Mouse (Mus musculus) CH12.LX (cell line): ENCODE data around the gene Nprl3. TPM values are rescaled to one million over a fixed set of nuclear protein-coding genes. Genes with fewer than 3 reads are reported as not detected.

Source experiments
- DNase-seq: peaks from one replicate; pipeline ENCODE4 v3.0.0-alpha.2; 2013; ENCODE audit errors: extremely low read depth
- H3K27ac ChIP-seq: 2 replicates; pipeline ENCODE4 v1.5.1; 2012; ENCODE audit warnings: low read depth, mild to moderate bottlenecking, control low read depth, moderate library complexity; ENCODE audit not compliant: insufficient read depth
- H3K27me3 ChIP-seq: replicated peaks from 2 replicates; pipeline ENCODE3; 2012; ENCODE audit warnings: inconsistent platforms
- H3K36me3 ChIP-seq, 2 experiments: replicated peaks in 1 of 2; 2 replicates each; pipeline versions ENCODE3 to v1.6.1; 2012; ENCODE audit warnings: inconsistent platforms in 1 of 2, low read length in 1 of 2, mild to moderate bottlenecking in 1 of 2, mixed read lengths in 1 of 2, moderate library complexity in 1 of 2; ENCODE audit not compliant: control insufficient read depth in 1 of 2, insufficient read depth in 1 of 2
- H3K4me1 ChIP-seq, 2 experiments: 2 replicates each; pipeline ENCODE4 v1.6.1; 2012; ENCODE audit warnings: inconsistent platforms in 1 of 2, moderate library complexity in 1 of 2; ENCODE audit not compliant: insufficient read depth in 2 of 2, control insufficient read depth in 1 of 2
- H3K4me2 ChIP-seq: 2 replicates; pipeline ENCODE4 v1.6.1; 2012; ENCODE audit warnings: low read depth, mild to moderate bottlenecking, control low read depth; ENCODE audit not compliant: poor library complexity, insufficient read depth, severe bottlenecking
- H3K4me3 ChIP-seq, 3 experiments: fragments of 150-350 bp in 1 of 3; sonication (generic) in 1 of 3; replicated peaks in 1 of 3; 2 replicates each; pipeline versions ENCODE3 to v1.5.1; 2011 to 2012; ENCODE audit warnings: low read depth in 2 of 3, low read length in 2 of 3, mild to moderate bottlenecking in 2 of 3, moderate library complexity in 2 of 3, control low read depth in 1 of 3, improper control_type of control experiment in 1 of 3, inconsistent platforms in 1 of 3, mixed read lengths in 1 of 3; ENCODE audit not compliant: poor library complexity in 1 of 3
- H3K79me2 ChIP-seq: replicated peaks from 2 replicates; pipeline ENCODE4 v1.6.1; 2012; ENCODE audit warnings: mild to moderate bottlenecking, moderate library complexity; ENCODE audit not compliant: control insufficient read depth, poor library complexity, insufficient read depth, severe bottlenecking; ENCODE audit errors: extremely low read depth
- H3K9ac ChIP-seq: 2 replicates; pipeline ENCODE4 v1.6.1; 2012; ENCODE audit warnings: low read depth, mild to moderate bottlenecking, control low read depth, moderate library complexity; ENCODE audit not compliant: insufficient read depth
- H3K9me3 ChIP-seq: replicated peaks from 2 replicates; pipeline ENCODE3; 2012; ENCODE audit warnings: low read length, inconsistent platforms, mixed read lengths
- BHLHE40 ChIP-seq: IDR thresholded peaks from 2 replicates; pipeline ENCODE4 v1.6.1; 2011; ENCODE audit warnings: mild to moderate bottlenecking, low read depth, low read length, improper control_type of control experiment
- CHD1 ChIP-seq: IDR thresholded peaks from 2 replicates; pipeline ENCODE4 v1.6.1; 2012; ENCODE audit warnings: low read depth, low read length, improper control_type of control experiment, inconsistent platforms
- CHD2 ChIP-seq: IDR thresholded peaks from 2 replicates; pipeline ENCODE4 v1.6.1; 2011; ENCODE audit warnings: low read length, improper control_type of control experiment
- CTCF ChIP-seq, 2 experiments: IDR thresholded peaks in 1 of 2; conservative IDR thresholded peaks in 1 of 2; 2 replicates each; pipeline ENCODE4 v1.5.1; 2011 to 2012; ENCODE audit warnings: low read depth in 2 of 2, low read length in 2 of 2, improper control_type of control experiment in 1 of 2, inconsistent platforms in 1 of 2, mild to moderate bottlenecking in 1 of 2, moderate library complexity in 1 of 2
- E2F4 ChIP-seq: IDR thresholded peaks from 2 replicates; pipeline ENCODE4 v1.6.1; 2011; ENCODE audit warnings: low read depth, low read length, improper control_type of control experiment; ENCODE audit not compliant: insufficient replicate concordance
- EP300 ChIP-seq: IDR thresholded peaks from 2 replicates; pipeline ENCODE4 v1.6.1; 2011; ENCODE audit warnings: low read length, improper control_type of control experiment
- ETS1 ChIP-seq: conservative IDR thresholded peaks from 2 replicates; pipeline ENCODE4 v1.6.1; 2012; ENCODE audit warnings: low read depth, mild to moderate bottlenecking, inconsistent platforms, low read length, improper control_type of control experiment, moderate library complexity
- GABPA ChIP-seq: IDR thresholded peaks from 2 replicates; pipeline ENCODE4 v1.6.1; 2012; ENCODE audit warnings: low read depth, low read length, improper control_type of control experiment, inconsistent platforms; ENCODE audit not compliant: insufficient replicate concordance
- IRF4 ChIP-seq: IDR thresholded peaks from 2 replicates; pipeline ENCODE4 v1.6.1; 2014; ENCODE audit warnings: low read depth, mild to moderate bottlenecking, inconsistent platforms, low read length, improper control_type of control experiment
- JUND ChIP-seq: conservative IDR thresholded peaks from 2 replicates; pipeline ENCODE4 v1.6.1; 2011; ENCODE audit warnings: low read depth, low read length, improper control_type of control experiment
- MAZ ChIP-seq: IDR thresholded peaks from 2 replicates; pipeline ENCODE4 v1.6.1; 2012; ENCODE audit warnings: low read depth, mild to moderate bottlenecking, inconsistent platforms, low read length, improper control_type of control experiment, moderate library complexity
- MEF2A ChIP-seq: IDR thresholded peaks from 2 replicates; pipeline ENCODE4 v1.6.1; 2014; ENCODE audit warnings: low read depth, mild to moderate bottlenecking, inconsistent platforms, low read length, improper control_type of control experiment, borderline replicate concordance
- NELFE ChIP-seq: IDR thresholded peaks from 2 replicates; pipeline ENCODE4 v1.6.1; 2011; ENCODE audit warnings: low read depth, low read length, improper control_type of control experiment
- NRF1 ChIP-seq: IDR thresholded peaks from 2 replicates; pipeline ENCODE4 v1.6.1; 2014; ENCODE audit warnings: low read depth, mild to moderate bottlenecking, inconsistent platforms, low read length, improper control_type of control experiment, moderate library complexity
- PAX5 ChIP-seq: IDR thresholded peaks from 2 replicates; pipeline ENCODE4 v1.6.1; 2012; ENCODE audit warnings: low read length, inconsistent platforms, mixed read lengths
- RAD21 ChIP-seq: IDR thresholded peaks from 2 replicates; pipeline ENCODE4 v1.6.1; 2011; ENCODE audit warnings: low read depth, mild to moderate bottlenecking, low read length, improper control_type of control experiment, moderate library complexity
- TBP ChIP-seq: conservative IDR thresholded peaks from 2 replicates; pipeline ENCODE4 v1.6.1; 2011; ENCODE audit warnings: low read depth, low read length, improper control_type of control experiment
- TCF12 ChIP-seq: IDR thresholded peaks from 2 replicates; pipeline ENCODE4 v1.6.1; 2014; ENCODE audit warnings: low read depth, mild to moderate bottlenecking, inconsistent platforms, low read length, improper control_type of control experiment
- UBTF ChIP-seq: IDR thresholded peaks from 2 replicates; pipeline ENCODE4 v1.6.1; 2012; ENCODE audit warnings: low read depth, mild to moderate bottlenecking, inconsistent platforms, low read length, improper control_type of control experiment, moderate library complexity
- USF1 ChIP-seq: IDR thresholded peaks from 2 replicates; pipeline ENCODE4 v1.6.1; 2014; ENCODE audit warnings: low read depth, mild to moderate bottlenecking, inconsistent platforms, low read length, improper control_type of control experiment
- USF2 ChIP-seq: conservative IDR thresholded peaks from 2 replicates; pipeline ENCODE4 v1.6.1; 2011; ENCODE audit warnings: low read depth, low read length, improper control_type of control experiment
- ZKSCAN1 ChIP-seq: IDR thresholded peaks from 2 replicates; pipeline ENCODE4 v1.6.1; 2012; ENCODE audit warnings: low read depth, inconsistent platforms, low read length, improper control_type of control experiment, borderline replicate concordance
- ZMIZ1 ChIP-seq: IDR thresholded peaks from 2 replicates; pipeline ENCODE4 v1.6.1; 2012; ENCODE audit warnings: low read depth, mild to moderate bottlenecking, inconsistent platforms, low read length, improper control_type of control experiment
- dilution Hi-C: fragments of 300-500 bp; cut with MboI; formaldehyde crosslinking; loops from 2 replicates; pipeline ENCODE4 v1.14.3; 2020; ENCODE audit warnings: low sequenced_read_pairs; ENCODE audit not compliant: extremely low pct_unique_long_range_greater_than_20kb, extremely low pct_ligation_motif_present
- in situ Hi-C: fragments of 300-500 bp; cut with MboI; formaldehyde crosslinking; loops from 3 replicates; pipeline ENCODE4 v1.14.3; 2019; ENCODE audit warnings: low sequenced_read_pairs, low pct_ligation_motif_present, low pct_unique_long_range_greater_than_20kb, mixed read lengths
- polyA plus RNA-seq: library from polyadenylated mRNA; unstranded; fragments of >175 nt; gene quantifications from 2 replicates; pipeline ENCODE4 v1.2.1, GENCODE M21; 2012; ENCODE audit warnings: low read depth; ENCODE audit not compliant: insufficient read length
- total RNA-seq, 2 experiments: library from RNA; depleted of rRNA; stranded (reverse); fragments of 300-350 nt in 1 of 2; fragments of >200 nt in 1 of 2; gene quantifications; 2 replicates each; pipeline ENCODE4 v1.2.3; 2012 to 2014

Gene Nprl3
- total and polyA plus RNA-seq, 3 experiments = 47.9 to 79.8 (median 51.7) TPM

DNA sequence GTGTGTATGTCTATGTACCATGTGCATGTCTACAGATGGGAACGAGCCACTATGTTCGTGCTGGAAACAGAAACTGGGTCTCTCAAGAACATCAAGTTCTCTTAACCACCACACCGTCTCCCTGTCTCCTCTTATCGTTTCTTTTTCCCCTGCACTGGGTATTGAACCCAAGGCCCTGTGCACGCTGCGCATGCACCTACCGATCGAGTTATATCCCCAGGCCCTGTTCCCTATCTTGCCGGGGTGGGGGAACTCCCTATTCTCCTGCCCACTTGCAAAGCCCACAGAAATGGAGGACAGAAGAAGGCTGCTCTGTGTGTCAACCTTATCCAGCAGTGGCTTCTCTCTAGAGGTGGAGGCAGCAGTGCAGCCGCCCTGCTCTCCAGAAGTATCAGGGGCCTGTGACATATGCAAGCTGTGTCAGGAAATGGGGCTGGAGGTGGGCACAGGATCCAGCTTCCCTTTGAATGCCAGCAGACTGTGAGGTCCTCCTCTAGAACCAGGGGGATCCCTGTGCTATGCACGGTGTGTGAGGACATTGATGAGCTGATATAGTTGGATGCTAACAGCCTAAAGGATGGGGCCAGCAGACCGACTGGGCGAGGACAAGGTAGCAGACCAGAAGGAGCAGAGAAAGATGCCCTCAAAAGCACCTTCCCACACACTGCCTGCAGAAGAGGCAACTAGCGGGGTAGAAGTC lies 69.1 kb downstream of the Nprl3 start:
- dilution Hi-C loops (no loop called here), in situ Hi-C loops (no loop called here)
- Histone ChIP-seq H3K79me2 (no peaks in the 10 kb centered on the region), H3K9ac (no peak overlapping the region), H3K36me3 (peaks cover 0 to 21% of the 10 kb centered on the region in 2 experiments), H3K9me3 (no peaks in the 10 kb centered on the region), H3K4me3 (peak overlapping the region; percentile 30 to 57 (median 57)), H3K27ac (peak overlapping the region; percentile 61), H3K27me3 (no peaks in the 10 kb centered on the region), H3K4me2 (no peak overlapping the region), H3K4me1 (peaks cover 16 to 71% of the 10 kb centered on the region in 2 experiments)
- peak; percentile 67 for DNase-seq
- no peak for TF ChIP-seq MEF2A
- no peak for TF ChIP-seq ZMIZ1
- no peak for TF ChIP-seq TCF12
- TF ChIP-seq USF2 = no peak
- no peak for TF ChIP-seq NELFE
- TF ChIP-seq BHLHE40 = no peak
- no peak for TF ChIP-seq IRF4
- TF ChIP-seq E2F4 = no peak
- TF ChIP-seq TBP = 0 out of 2 replicates have a peak, but pooled peaks have one; percentile 24
- no peak for TF ChIP-seq JUND
- 0 out of 2 replicates have a peak, but pooled peaks have one; percentile 11 for TF ChIP-seq UBTF
- no peak for TF ChIP-seq MAZ
- TF ChIP-seq ZKSCAN1 = no peak
- TF ChIP-seq EP300 = no peak
- no peak for TF ChIP-seq PAX5
- TF ChIP-seq CTCF (conservative IDR thresholded peaks at IDR 0.05 in 1 of 2, IDR thresholded peaks at IDR 0.05 in 1 of 2; ENCODE audit: low read depth in 2 of 2, low read length in 2 of 2) = no peak
- TF ChIP-seq CHD1 = no peak
- no peak for TF ChIP-seq USF1
- no peak for TF ChIP-seq RAD21
- TF ChIP-seq CHD2 = no peak
- no peak for TF ChIP-seq GABPA
- TF ChIP-seq ETS1 = no peak
- TF ChIP-seq NRF1 = peak; percentile 61; the same call in 1 of the 2 replicates
